Mouse (Mus musculus) mesoderm, embryonic 11.5 days (tissue): ENCODE results near the gene Irf2.

ENCODE experiments used
- DNase-seq: peaks from one replicate; pipeline ENCODE4 v3.0.0-alpha.2; 2012; ENCODE audit warnings: low read depth, low spot score

Gene Irf2

GRCm38 (mm10) chr8:46881348-46881747 is 141.8 kb downstream of the Irf2 start:
- no peak for DNase-seq

- no peak for DNase-seq
These were observed 142.4 kb downstream of the Irf2 start for GRCm38 (mm10) chr8:46881755-46882419.

DNA sequence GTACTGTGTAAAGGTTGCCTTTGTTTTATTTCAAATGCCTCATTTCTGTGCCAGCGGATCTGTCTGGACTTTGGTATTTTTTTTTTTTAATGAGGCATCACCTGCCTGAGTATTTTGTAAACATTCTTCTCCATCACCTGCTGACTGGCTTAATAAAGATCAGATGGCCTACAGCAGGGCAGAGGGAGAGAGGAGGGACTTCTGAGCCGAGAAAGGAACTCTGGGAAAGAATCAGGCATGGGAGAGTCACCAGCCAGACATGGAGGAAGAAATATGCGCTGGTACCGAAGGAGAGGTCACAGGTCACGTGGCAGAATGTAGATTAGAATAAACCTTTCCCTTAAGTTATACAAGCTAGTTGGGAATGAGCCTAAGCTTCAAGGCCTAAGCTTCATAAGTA is 143.2 kb downstream of the Irf2 start:
- DNase-seq = peak; percentile 38

GRCm38 (mm10) chr8:46883232-46884000 is 143.9 kb downstream of the Irf2 start:
- no peak for DNase-seq

DNA sequence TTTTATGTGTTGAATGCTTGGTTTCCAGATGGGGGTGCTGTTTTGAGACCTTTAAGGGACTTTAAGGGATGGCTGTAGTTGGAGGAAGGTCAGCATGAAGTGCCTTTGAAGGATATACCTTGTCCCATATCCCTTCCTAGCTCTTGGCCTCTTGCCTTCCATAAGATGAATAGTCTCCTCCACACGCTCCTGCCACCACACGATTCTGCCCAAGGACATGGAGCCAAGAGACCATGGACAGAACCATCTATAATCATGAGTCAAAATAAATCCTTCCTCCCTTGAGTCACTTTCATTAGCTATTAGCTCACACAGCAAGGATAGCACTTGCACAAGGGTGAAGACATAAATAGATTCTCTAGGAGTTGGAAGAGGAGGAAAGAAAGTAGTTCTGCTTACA is 146.3 kb downstream of the Irf2 start:
- DNase-seq = no peak

GRCm38 (mm10) chr8:46886216-46886615 is 146.7 kb downstream of the Irf2 start:
- DNase-seq = no peak

DNA sequence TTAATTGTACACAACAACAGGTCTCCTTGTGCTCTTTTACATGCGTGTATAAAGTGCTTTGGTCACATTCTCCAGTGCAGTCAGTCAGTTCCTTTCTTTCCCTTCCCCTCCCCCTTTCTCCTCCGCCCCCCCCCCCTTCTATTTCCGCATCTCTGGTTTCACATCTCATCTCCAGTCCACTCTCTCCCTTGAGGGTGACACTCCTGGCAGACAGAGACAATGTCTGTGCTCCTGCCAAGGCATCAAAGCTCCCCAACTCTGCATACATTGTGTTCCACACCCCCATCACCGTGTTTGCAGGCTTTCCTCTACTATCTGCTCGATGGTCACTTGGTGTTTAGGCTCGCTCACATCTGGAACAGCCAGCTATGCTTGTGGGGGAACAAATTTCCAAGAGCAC is 147.9 kb downstream of the Irf2 start:
- DNase-seq = no peak

DNA sequence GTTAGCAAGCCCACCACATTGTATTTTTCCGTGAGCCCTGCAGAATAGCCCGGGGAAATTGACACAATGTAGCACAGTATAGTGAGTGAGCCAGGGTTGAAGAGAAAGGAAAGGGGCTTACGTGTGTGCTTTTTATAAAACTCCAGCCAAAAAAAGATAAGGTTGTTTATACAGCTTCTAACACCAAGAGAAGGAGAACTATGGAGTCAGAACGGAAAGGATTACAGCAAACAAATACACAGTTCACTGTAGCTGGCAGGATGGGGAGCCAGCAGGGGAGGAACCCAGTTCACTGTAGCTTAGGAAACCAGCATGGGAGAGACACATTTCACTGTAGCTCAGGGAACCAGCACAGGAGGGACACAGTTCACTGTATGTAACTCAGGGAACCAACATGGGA is 149.0 kb downstream of the Irf2 start:
- DNase-seq = no peak

DNA sequence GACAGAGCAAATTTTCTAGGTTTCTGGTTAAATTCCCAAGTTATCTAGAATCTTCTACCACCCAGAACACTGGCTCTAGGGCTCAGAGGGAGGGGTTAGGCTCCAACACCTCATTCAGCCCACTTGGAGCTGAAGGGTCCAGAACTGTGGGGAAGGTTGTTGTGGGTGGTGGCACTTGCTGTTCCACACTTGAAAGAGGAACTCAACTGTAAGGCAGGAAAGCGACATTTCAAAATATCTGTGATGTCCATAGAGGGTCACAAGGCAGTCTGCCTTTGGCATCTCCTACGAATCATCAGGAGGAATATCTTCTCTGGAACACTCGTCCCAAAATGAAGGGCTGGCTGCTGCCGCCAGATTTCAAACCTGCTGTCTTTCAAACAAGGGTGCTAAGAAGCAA is 150.7 kb downstream of the Irf2 start:
- no peak for DNase-seq

GRCm38 (mm10) chr8:46892511-46893273 is 153.2 kb downstream of the Irf2 start:
- peak; percentile 68 for DNase-seq

GRCm38 (mm10) chr8:46894385-46894784 is 154.9 kb downstream of the Irf2 start:
- DNase-seq = no peak

- DNase-seq = no peak
These were observed 156.5 kb downstream of the Irf2 start for GRCm38 (mm10) chr8:46896005-46896404.

DNA sequence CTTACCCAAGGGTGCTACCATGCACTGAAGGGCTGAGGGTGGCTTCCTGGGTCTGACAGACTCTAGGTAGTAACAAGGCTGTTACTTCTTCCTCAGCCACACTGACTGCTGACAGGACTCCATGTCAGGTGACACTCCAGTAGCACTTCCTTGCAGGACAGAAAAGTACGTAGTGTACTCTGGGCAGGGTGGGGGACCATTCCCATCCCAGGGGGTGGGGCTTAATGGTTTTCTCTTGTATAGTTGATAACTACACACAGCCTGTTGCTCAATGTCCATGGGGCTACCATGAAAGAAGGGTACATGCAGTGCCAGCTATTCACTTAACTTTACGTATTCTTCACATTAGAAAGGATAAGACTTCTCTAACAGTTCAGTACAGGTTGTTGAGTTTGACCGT is 157.2 kb downstream of the Irf2 start:
- DNase-seq = no peak
